Mouse (Mus musculus): ENCODE measurements around the gene Gapvd1. TPM values are rescaled to one million over a fixed set of nuclear protein-coding genes. Genes with fewer than 3 reads are reported as not detected.

Gapvd1 gene
- polyA plus RNA-seq, 1 experiment from 2014 or later: 89.4 TPM

- peaks cover 7% of the 10 kb centered on the region for H3K36me3 ChIP-seq (replicated peaks)
- no peaks in the 10 kb centered on the region for H3K27me3 ChIP-seq (ENCODE audit: poor library complexity, severe bottlenecking)
- H3K27ac ChIP-seq: no peak overlapping the region
- WGBS: 93% methylated on average over 1 of the region's 1 CpGs
- H3K4me1 ChIP-seq: no peaks in the 10 kb centered on the region
- no peak overlapping the region for H3K4me3 ChIP-seq
- H3K9me3 ChIP-seq: no peaks in the 10 kb centered on the region
- DNase-seq (ENCODE audit: extremely low spot score, low spot score): no peak
Observed at GRCm38 (mm10) chr2:34736626-34737025, 18.4 kb downstream of the Gapvd1 start.

GRCm38 (mm10) chr2:34727045-34727728 lies 27.8 kb downstream of the Gapvd1 start:
- H3K9me3 ChIP-seq: no peaks in the 10 kb centered on the region
- no peak overlapping the region for H3K27ac ChIP-seq
- H3K4me3 ChIP-seq: no peak overlapping the region
- WGBS: 95% methylated on average over 8 of the region's 8 CpGs
- H3K27me3 ChIP-seq (ENCODE audit: poor library complexity, severe bottlenecking): no peaks in the 10 kb centered on the region
- H3K4me1 ChIP-seq: no peaks in the 10 kb centered on the region
- H3K36me3 ChIP-seq (replicated peaks): peaks cover 74% of the 10 kb centered on the region
- no peak for DNase-seq (ENCODE audit: extremely low spot score, low spot score)

- no peaks in the 10 kb centered on the region for H3K4me1 ChIP-seq
- H3K4me3 ChIP-seq: no peak overlapping the region
- no peak overlapping the region for H3K27ac ChIP-seq
- no peaks in the 10 kb centered on the region for H3K27me3 ChIP-seq (ENCODE audit: poor library complexity, severe bottlenecking)
- no peak for DNase-seq (ENCODE audit: extremely low spot score, low spot score)
- H3K9me3 ChIP-seq: no peaks in the 10 kb centered on the region
- WGBS: 95% methylated on average over 5 of the region's 5 CpGs
- H3K36me3 ChIP-seq (replicated peaks): peaks cover 90% of the 10 kb centered on the region
Observed at GRCm38 (mm10) chr2:34725269-34725668, 29.8 kb downstream of the Gapvd1 start.

- no peaks in the 10 kb centered on the region for H3K4me1 ChIP-seq
Observed at GRCm38 (mm10) chr2:34718196-34718595, 36.8 kb downstream of the Gapvd1 start.

GRCm38 (mm10) chr2:34711904-34712303 lies 43.1 kb downstream of the Gapvd1 start:
- Histone ChIP-seq H3K4me3 (no peak overlapping the region), H3K4me1 (no peaks in the 10 kb centered on the region), H3K36me3 (replicated peaks) (peaks cover 95% of the 10 kb centered on the region), H3K27me3 (ENCODE audit: poor library complexity, severe bottlenecking) (no peaks in the 10 kb centered on the region), H3K27ac (no peak overlapping the region), H3K9me3 (no peaks in the 10 kb centered on the region)
- no peak for DNase-seq (ENCODE audit: extremely low spot score, low spot score)
- WGBS: 93% methylated on average over 6 of the region's 6 CpGs

More at GRCm38 (mm10) chr2:34718196-34718595, 36.8 kb downstream of the Gapvd1 start:
- Histone ChIP-seq H3K27ac (no peak overlapping the region), H3K9me3 (no peaks in the 10 kb centered on the region), H3K4me3 (no peak overlapping the region), H3K36me3 (replicated peaks) (peaks cover 90% of the 10 kb centered on the region), H3K27me3 (ENCODE audit: poor library complexity, severe bottlenecking) (no peaks in the 10 kb centered on the region)
- whole genome bisulfite sequencing: 81% methylated on average over 2 of the region's 2 CpGs
- no peak for DNase-seq (ENCODE audit: extremely low spot score, low spot score)

- Histone ChIP-seq H3K27me3 (ENCODE audit: poor library complexity, severe bottlenecking) (no peaks in the 10 kb centered on the region), H3K27ac (no peak overlapping the region), H3K4me1 (no peaks in the 10 kb centered on the region), H3K36me3 (replicated peaks) (peaks cover 100% of the 10 kb centered on the region), H3K4me3 (no peak overlapping the region), H3K9me3 (no peaks in the 10 kb centered on the region)
- no peak for DNase-seq (ENCODE audit: extremely low spot score, low spot score)
- 95% methylated on average over 1 of the region's 1 CpGs for WGBS
Observed at GRCm38 (mm10) chr2:34708675-34709074, 46.4 kb downstream of the Gapvd1 start.

- DNase-seq (ENCODE audit: extremely low spot score, low spot score): no peak
- H3K27me3 ChIP-seq (ENCODE audit: poor library complexity, severe bottlenecking): no peaks in the 10 kb centered on the region
- H3K36me3 ChIP-seq (replicated peaks): peaks cover 97% of the 10 kb centered on the region
- no peaks in the 10 kb centered on the region for H3K4me1 ChIP-seq
- no peak overlapping the region for H3K27ac ChIP-seq
- H3K9me3 ChIP-seq: no peaks in the 10 kb centered on the region
- no peak overlapping the region for H3K4me3 ChIP-seq
Observed at GRCm38 (mm10) chr2:34696592-34696991, 58.4 kb downstream of the Gapvd1 start.

GRCm38 (mm10) chr2:34692861-34693260 lies 62.2 kb downstream of the Gapvd1 start:
- WGBS: 97% methylated on average over 10 of the region's 10 CpGs
- no peak overlapping the region for H3K27ac ChIP-seq
- DNase-seq (ENCODE audit: extremely low spot score, low spot score): no peak
- H3K36me3 ChIP-seq (replicated peaks): peaks cover 97% of the 10 kb centered on the region
- no peak overlapping the region for H3K4me3 ChIP-seq
- no peaks in the 10 kb centered on the region for H3K4me1 ChIP-seq
- no peaks in the 10 kb centered on the region for H3K9me3 ChIP-seq
- no peaks in the 10 kb centered on the region for H3K27me3 ChIP-seq (ENCODE audit: poor library complexity, severe bottlenecking)

GRCm38 (mm10) chr2:34684076-34684870 lies 70.8 kb downstream of the Gapvd1 start:
- no peaks in the 10 kb centered on the region for H3K4me1 ChIP-seq
- no peaks in the 10 kb centered on the region for H3K27me3 ChIP-seq (ENCODE audit: poor library complexity, severe bottlenecking)
- no peaks in the 10 kb centered on the region for H3K9me3 ChIP-seq
- no peak for DNase-seq (ENCODE audit: extremely low spot score, low spot score)
- H3K36me3 ChIP-seq (replicated peaks): peaks cover 83% of the 10 kb centered on the region
- 93% methylated on average over 9 of the region's 9 CpGs for WGBS
- no peak overlapping the region for H3K4me3 ChIP-seq
- no peak overlapping the region for H3K27ac ChIP-seq

GRCm38 (mm10) chr2:34677976-34678375 lies 77.1 kb downstream of the Gapvd1 start:
- H3K4me3 ChIP-seq: no peak overlapping the region
- no peaks in the 10 kb centered on the region for H3K9me3 ChIP-seq
- H3K36me3 ChIP-seq (replicated peaks): peaks cover 73% of the 10 kb centered on the region
- no peaks in the 10 kb centered on the region for H3K27me3 ChIP-seq (ENCODE audit: poor library complexity, severe bottlenecking)
- DNase-seq (ENCODE audit: extremely low spot score, low spot score): no peak
- H3K27ac ChIP-seq: no peak overlapping the region
- no peaks in the 10 kb centered on the region for H3K4me1 ChIP-seq
- 88% methylated on average over 4 of the region's 4 CpGs for WGBS

GRCm38 (mm10) chr2:34677061-34677460 lies 78.0 kb downstream of the Gapvd1 start:
- H3K4me3 ChIP-seq: no peak overlapping the region
- no peak overlapping the region for H3K27ac ChIP-seq
- H3K4me1 ChIP-seq: peaks cover 1% of the 10 kb centered on the region
- DNase-seq (ENCODE audit: extremely low spot score, low spot score): no peak
- 94% methylated on average over 8 of the region's 8 CpGs for whole genome bisulfite sequencing
- no peaks in the 10 kb centered on the region for H3K27me3 ChIP-seq (ENCODE audit: poor library complexity, severe bottlenecking)
- no peaks in the 10 kb centered on the region for H3K9me3 ChIP-seq
- H3K36me3 ChIP-seq (replicated peaks): peaks cover 64% of the 10 kb centered on the region

GRCm38 (mm10) chr2:34673846-34674245 lies 81.2 kb downstream of the Gapvd1 start:
- DNase-seq (ENCODE audit: extremely low spot score, low spot score): no peak
- Histone ChIP-seq H3K27me3 (ENCODE audit: poor library complexity, severe bottlenecking) (peaks cover 18% of the 10 kb centered on the region), H3K9me3 (no peaks in the 10 kb centered on the region), H3K27ac (no peak overlapping the region), H3K4me1 (peaks cover 15% of the 10 kb centered on the region), H3K4me3 (no peak overlapping the region), H3K36me3 (replicated peaks) (peaks cover 49% of the 10 kb centered on the region)
- 87% methylated on average over 11 of the region's 11 CpGs for WGBS

- peaks cover 25% of the 10 kb centered on the region for H3K36me3 ChIP-seq (replicated peaks)
- H3K27ac ChIP-seq: peak overlapping the region; percentile 79
- peaks cover 31% of the 10 kb centered on the region for H3K4me1 ChIP-seq
- H3K27me3 ChIP-seq (ENCODE audit: poor library complexity, severe bottlenecking): peaks cover 41% of the 10 kb centered on the region
- 40% methylated on average over 31 of the region's 31 CpGs for WGBS
- peak overlapping the region; percentile 56 for H3K4me3 ChIP-seq
- DNase-seq (ENCODE audit: extremely low spot score, low spot score): peak; percentile 72
- no peaks in the 10 kb centered on the region for H3K9me3 ChIP-seq
Observed at GRCm38 (mm10) chr2:34671385-34672026, 83.5 kb downstream of the Gapvd1 start.
